Mouse (Mus musculus) liver, postnatal 0 days (tissue): ENCODE data around the gene Csf3r.

Source experiments
- CTCF ChIP-seq: sonication (generic); IDR thresholded peaks from 2 replicates; pipeline ENCODE4 v1.5.1; 2016; ENCODE audit warnings: antibody characterized with exemption, low read depth
- EP300 ChIP-seq: IDR thresholded peaks from 2 replicates; pipeline ENCODE4 v1.6.1; 2016; ENCODE audit warnings: antibody characterized with exemption, low read depth, mild to moderate bottlenecking

GRCm38 (mm10) chr4:126035413-126035812 lies 11.1 kb downstream of the Csf3r start:
- TF ChIP-seq CTCF = no peak
- TF ChIP-seq EP300 = no peak
